Mouse (Mus musculus): Measurements from ENCODE around the gene Lama1.

DNA sequence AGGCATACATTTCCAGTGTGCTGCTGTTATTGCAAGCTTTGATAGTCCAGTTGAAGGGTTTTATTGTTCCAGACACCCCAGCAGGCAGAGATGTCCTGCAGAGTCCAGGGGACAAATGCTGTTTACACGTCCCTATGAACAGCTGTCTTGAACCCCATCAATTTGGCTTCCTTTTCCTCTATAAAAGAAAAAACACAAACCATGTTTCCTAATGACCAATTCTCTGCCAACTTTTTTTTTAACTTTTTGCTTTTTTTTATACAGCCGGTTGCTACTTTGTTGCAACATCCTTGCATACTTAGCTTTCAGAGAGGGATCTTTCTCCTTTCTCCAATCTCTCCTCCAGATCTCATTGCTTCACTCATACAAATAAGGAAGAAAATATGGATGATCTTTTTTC is 4.4 kb upstream of the Lama1 start:
- TF ChIP-seq CTCF (IDR thresholded peaks at IDR 0.05; ENCODE audit: low read depth) (no peak), EP300 (optimal IDR thresholded peaks at IDR 0.05) (no peak)
